Mouse (Mus musculus) heart, embryonic 12.5 days (tissue): ENCODE data around the gene Gm28845. TPM values are rescaled to one million over a fixed set of nuclear protein-coding genes. Genes with fewer than 3 reads are reported as not detected.

Experiments used
- ATAC-seq: fragments of 200-750 bp; cut with Nextera tagmentation; 2 replicates; pipeline ENCODE4 v1.8.0; 2017; ENCODE audit warnings: moderate TSS enrichment, moderate library complexity; ENCODE audit not compliant: insufficient number of reproducible peaks, low FRiP score
- H3K27ac ChIP-seq: fragments of 300-500 bp; sonication (generic); 2 replicates; pipeline ENCODE4 v1.5.1; 2016; ENCODE audit warnings: mild to moderate bottlenecking, moderate library complexity; ENCODE audit not compliant: poor library complexity, severe bottlenecking
- H3K27me3 ChIP-seq: fragments of 300-500 bp; sonication (generic); replicated peaks from 2 replicates; pipeline ENCODE4 v1.6.1; 2016; ENCODE audit warnings: mild to moderate bottlenecking, moderate library complexity
- H3K36me3 ChIP-seq: fragments of 300-500 bp; sonication (generic); 2 replicates; pipeline ENCODE4 v1.6.1; 2016; ENCODE audit warnings: mild to moderate bottlenecking, moderate library complexity
- H3K4me1 ChIP-seq: fragments of 300-500 bp; sonication (generic); replicated peaks from 2 replicates; pipeline ENCODE4 v1.6.1; 2016; ENCODE audit warnings: mild to moderate bottlenecking
- H3K4me2 ChIP-seq: fragments of 300-500 bp; sonication (generic); 2 replicates; pipeline ENCODE4 v1.6.1; 2016; ENCODE audit warnings: mild to moderate bottlenecking, moderate library complexity
- H3K4me3 ChIP-seq: fragments of 300-500 bp; sonication (generic); 2 replicates; pipeline ENCODE4 v1.5.1; 2016; ENCODE audit warnings: mild to moderate bottlenecking
- H3K9ac ChIP-seq: fragments of 300-500 bp; sonication (generic); 2 replicates; pipeline ENCODE4 v1.6.1; 2016; ENCODE audit warnings: mild to moderate bottlenecking, moderate library complexity
- H3K9me3 ChIP-seq: fragments of 300-500 bp; sonication (generic); replicated peaks from 2 replicates; pipeline ENCODE4 v1.6.1; 2016; ENCODE audit warnings: mild to moderate bottlenecking, moderate library complexity
- WGBS: fragments of 180-500 bp; shearing (Covaris S2); methylation state at CpG from one replicate; pipeline ENCODE4 v1.1.7; 2016; 5-methylcytosine and 5-hydroxymethylcytosine counted together
- polyA plus RNA-seq: library from polyadenylated mRNA; unstranded; fragments of >200 nt; fragmentation: Nextera tagmentation; extraction: Ambion mirVana; gene quantifications from 2 replicates; pipeline ENCODE4 v1.2.1, GENCODE M21; 2016

The Gm28845 gene
- not detected in 2 replicates for polyA plus RNA-seq

- H3K9ac ChIP-seq = no peak within 1 kb of the TSS
- H3K36me3 ChIP-seq = no peaks in the 10 kb centered on the region
- H3K27me3 ChIP-seq = no peaks in the 10 kb centered on the region
- no peak within 1 kb of the TSS for H3K27ac ChIP-seq
- 0 out of 2 replicates have a peak, but pooled peaks cover 4% of the 10 kb centered on the region for H3K4me1 ChIP-seq
- 87% methylated on average over 1 of the region's 1 CpGs for WGBS
- no peaks in the 10 kb centered on the region for H3K9me3 ChIP-seq
- no peak within 1 kb of the TSS for H3K4me3 ChIP-seq
- no peak within 1 kb of the TSS for H3K4me2 ChIP-seq
- no peak for ATAC-seq
These were observed at the start of gene Gm28845 for GRCm38 (mm10) chr1:65119438-65119837. Gene Gm28845 (minus strand): TSS chr1:65119558.

DNA sequence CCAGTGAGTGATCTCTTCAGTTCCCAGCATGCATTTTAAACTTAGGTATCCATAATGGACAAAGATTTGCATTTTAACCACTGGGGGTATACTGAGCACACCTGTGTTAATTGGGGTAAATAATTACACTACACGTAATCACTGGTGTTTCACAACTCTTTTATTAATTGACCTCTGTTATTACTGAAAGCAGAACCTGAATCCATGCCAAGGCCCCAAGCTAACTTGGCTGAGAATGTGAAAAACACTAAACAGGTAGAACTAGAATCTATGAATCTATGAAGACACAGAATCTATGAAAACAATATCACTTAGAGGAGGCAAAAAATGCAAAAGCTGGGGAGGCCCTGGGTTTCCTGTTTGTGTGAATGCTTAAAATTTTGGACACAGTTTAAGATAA, 48.1 kb upstream of the Gm28845 start:
- H3K4me3 ChIP-seq = no peak overlapping the region
- 0 out of 2 replicates have a peak, but pooled peaks cover 3% of the 10 kb centered on the region for H3K4me1 ChIP-seq
- H3K4me2 ChIP-seq = no peak overlapping the region
- WGBS = 90% methylated on average over 1 of the region's 1 CpGs
- H3K9ac ChIP-seq = no peak overlapping the region
- no peak overlapping the region for H3K27ac ChIP-seq
- no peaks in the 10 kb centered on the region for H3K9me3 ChIP-seq
- ATAC-seq = no peak
- no peaks in the 10 kb centered on the region for H3K27me3 ChIP-seq
- H3K36me3 ChIP-seq = peaks cover 87% of the 10 kb centered on the region

DNA sequence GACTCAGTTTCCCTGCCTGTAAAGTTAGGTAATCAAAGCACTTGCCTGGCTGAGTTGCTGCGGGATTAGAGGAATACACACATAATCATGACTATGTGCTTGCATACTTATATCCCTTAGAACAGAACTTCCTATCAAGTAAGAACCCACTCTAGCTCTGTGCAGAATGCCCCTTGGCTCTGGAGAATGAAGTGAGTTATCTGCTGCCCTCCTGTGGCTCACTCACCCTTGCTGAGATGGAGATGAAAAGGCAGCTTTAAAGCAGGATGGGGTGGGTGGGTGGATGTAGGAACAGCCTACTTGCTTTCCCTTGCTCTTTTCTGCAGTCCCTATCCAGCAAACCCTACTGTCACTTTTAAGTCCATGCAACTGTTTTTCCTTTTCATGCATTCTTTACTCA, 42.9 kb upstream of the Gm28845 start:
- 0 out of 2 replicates have a peak, but pooled peaks cover 3% of the 10 kb centered on the region for H3K4me1 ChIP-seq
- H3K4me2 ChIP-seq = no peak overlapping the region
- H3K4me3 ChIP-seq = no peak overlapping the region
- no peak for ATAC-seq
- no peak overlapping the region for H3K27ac ChIP-seq
- peaks cover 85% of the 10 kb centered on the region for H3K36me3 ChIP-seq
- no peaks in the 10 kb centered on the region for H3K9me3 ChIP-seq
- WGBS = 95% methylated on average over 1 of the region's 1 CpGs
- H3K9ac ChIP-seq = no peak overlapping the region
- H3K27me3 ChIP-seq = no peaks in the 10 kb centered on the region

DNA sequence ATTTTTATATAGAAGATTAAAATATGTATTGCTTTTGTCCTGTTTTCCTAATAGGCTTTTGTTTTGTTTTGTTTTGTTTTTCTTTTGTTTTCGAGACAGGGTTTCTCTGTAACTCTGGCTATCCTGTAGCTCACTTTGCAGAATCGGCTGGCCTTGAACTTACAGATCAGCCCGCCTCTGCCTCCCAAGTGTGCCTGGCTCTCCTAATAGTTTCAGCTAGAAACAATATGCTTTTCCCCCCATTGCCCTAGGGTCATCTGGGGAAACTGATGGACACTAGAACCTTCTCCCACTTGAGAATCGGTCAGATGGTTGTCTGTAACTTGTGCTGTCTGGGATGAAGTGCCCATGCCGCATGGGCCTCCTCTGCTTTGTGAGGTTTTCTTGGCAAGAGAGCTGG, 36.8 kb upstream of the Gm28845 start:
- Histone ChIP-seq H3K36me3 (peaks cover 31% of the 10 kb centered on the region), H3K27ac (no peak overlapping the region), H3K4me2 (no peak overlapping the region), H3K27me3 (no peaks in the 10 kb centered on the region), H3K4me1 (no peaks in the 10 kb centered on the region), H3K4me3 (no peak overlapping the region), H3K9me3 (no peaks in the 10 kb centered on the region), H3K9ac (no peak overlapping the region)
- 87% methylated on average over 5 of the region's 5 CpGs for WGBS
- no peak for ATAC-seq

DNA sequence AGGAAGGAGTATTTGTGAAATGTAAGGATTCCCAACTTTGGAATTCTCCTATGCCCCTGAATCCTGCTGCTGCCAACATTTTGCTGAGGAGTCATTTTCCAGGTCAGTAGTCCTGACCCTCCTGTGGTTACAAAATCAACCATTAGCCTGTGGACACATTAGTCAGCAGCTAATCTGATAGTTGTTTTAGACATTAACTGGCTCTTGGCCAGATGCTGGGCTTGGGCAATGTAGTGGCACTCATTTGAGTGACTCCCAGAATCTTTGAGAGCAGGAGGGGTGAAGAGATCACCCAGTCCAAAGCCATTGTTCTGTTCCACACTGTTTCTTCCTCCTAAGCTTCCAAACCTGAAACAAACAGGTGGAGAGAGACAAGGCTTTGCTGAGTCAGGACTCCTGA, 35.5 kb upstream of the Gm28845 start:
- no peak overlapping the region for H3K27ac ChIP-seq
- no peak for ATAC-seq
- no peak overlapping the region for H3K4me2 ChIP-seq
- H3K27me3 ChIP-seq = no peaks in the 10 kb centered on the region
- H3K9me3 ChIP-seq = no peaks in the 10 kb centered on the region
- H3K4me3 ChIP-seq = no peak overlapping the region
- peaks cover 18% of the 10 kb centered on the region for H3K36me3 ChIP-seq
- H3K9ac ChIP-seq = no peak overlapping the region
- no peaks in the 10 kb centered on the region for H3K4me1 ChIP-seq

DNA sequence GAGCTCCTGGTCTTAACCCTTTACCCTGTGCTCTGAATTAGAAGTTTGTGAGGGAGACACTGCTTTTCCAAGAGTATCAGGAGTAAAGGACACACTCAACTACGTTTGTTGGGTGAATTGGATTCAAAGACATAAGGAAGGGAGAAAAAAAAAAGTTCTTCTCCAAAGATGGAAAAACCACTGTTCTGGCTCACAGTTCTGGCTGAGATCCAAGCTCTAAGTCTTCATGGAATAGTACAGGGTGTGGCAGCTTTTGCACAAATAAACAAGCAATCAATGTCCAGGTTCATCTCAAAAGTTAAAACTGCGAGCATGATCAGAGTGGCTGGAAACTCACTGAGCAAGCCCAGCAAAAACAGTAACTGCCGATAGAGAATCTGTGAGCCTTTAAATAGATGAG, 28.6 kb upstream of the Gm28845 start:
- ATAC-seq = no peak
- H3K27me3 ChIP-seq = no peaks in the 10 kb centered on the region
- 71% methylated on average over 3 of the region's 3 CpGs for WGBS
- H3K9me3 ChIP-seq = no peaks in the 10 kb centered on the region
- no peak overlapping the region for H3K4me3 ChIP-seq
- no peak overlapping the region for H3K4me2 ChIP-seq
- H3K9ac ChIP-seq = no peak overlapping the region
- H3K27ac ChIP-seq = no peak overlapping the region
- H3K4me1 ChIP-seq = no peaks in the 10 kb centered on the region
- H3K36me3 ChIP-seq = no peaks in the 10 kb centered on the region

GRCm38 (mm10) chr1:65147326-65147725, 28.0 kb upstream of the Gm28845 start:
- ATAC-seq = no peak
- Histone ChIP-seq H3K27me3 (no peaks in the 10 kb centered on the region), H3K9ac (no peak overlapping the region), H3K9me3 (no peaks in the 10 kb centered on the region; the same call in 1 of the 2 replicates), H3K4me2 (no peak overlapping the region), H3K36me3 (no peaks in the 10 kb centered on the region), H3K4me1 (no peaks in the 10 kb centered on the region), H3K4me3 (no peak overlapping the region), H3K27ac (no peak overlapping the region)
- WGBS = 84% methylated on average over 5 of the region's 5 CpGs

- no peak overlapping the region for H3K9ac ChIP-seq
- no peak overlapping the region for H3K27ac ChIP-seq
- ATAC-seq = no peak
- no peak overlapping the region for H3K4me2 ChIP-seq
- no peaks in the 10 kb centered on the region; the same call in 1 of the 2 replicates for H3K9me3 ChIP-seq
- 17% methylated on average over 2 of the region's 2 CpGs for WGBS
- H3K36me3 ChIP-seq = no peaks in the 10 kb centered on the region
- no peak overlapping the region for H3K4me3 ChIP-seq
- no peaks in the 10 kb centered on the region for H3K4me1 ChIP-seq
- no peaks in the 10 kb centered on the region for H3K27me3 ChIP-seq
These were observed 27.2 kb upstream of the Gm28845 start for GRCm38 (mm10) chr1:65146601-65147000.

GRCm38 (mm10) chr1:65144783-65145182, 25.4 kb upstream of the Gm28845 start:
- Histone ChIP-seq H3K4me2 (no peak overlapping the region), H3K9ac (no peak overlapping the region), H3K27ac (no peak overlapping the region), H3K4me1 (no peaks in the 10 kb centered on the region), H3K36me3 (no peaks in the 10 kb centered on the region), H3K9me3 (no peaks in the 10 kb centered on the region; the same call in 1 of the 2 replicates), H3K27me3 (no peaks in the 10 kb centered on the region), H3K4me3 (no peak overlapping the region)
- no peak for ATAC-seq
- WGBS = 81% methylated on average over 2 of the region's 2 CpGs

- Histone ChIP-seq H3K4me1 (no peaks in the 10 kb centered on the region), H3K4me2 (no peak overlapping the region), H3K27me3 (no peaks in the 10 kb centered on the region), H3K9ac (no peak overlapping the region), H3K36me3 (no peaks in the 10 kb centered on the region), H3K9me3 (no peaks in the 10 kb centered on the region; the same call in 1 of the 2 replicates), H3K4me3 (no peak overlapping the region), H3K27ac (no peak overlapping the region)
- 82% methylated on average over 6 of the region's 6 CpGs for WGBS
- ATAC-seq = no peak
These were observed 18.2 kb upstream of the Gm28845 start for GRCm38 (mm10) chr1:65137560-65137959.

DNA sequence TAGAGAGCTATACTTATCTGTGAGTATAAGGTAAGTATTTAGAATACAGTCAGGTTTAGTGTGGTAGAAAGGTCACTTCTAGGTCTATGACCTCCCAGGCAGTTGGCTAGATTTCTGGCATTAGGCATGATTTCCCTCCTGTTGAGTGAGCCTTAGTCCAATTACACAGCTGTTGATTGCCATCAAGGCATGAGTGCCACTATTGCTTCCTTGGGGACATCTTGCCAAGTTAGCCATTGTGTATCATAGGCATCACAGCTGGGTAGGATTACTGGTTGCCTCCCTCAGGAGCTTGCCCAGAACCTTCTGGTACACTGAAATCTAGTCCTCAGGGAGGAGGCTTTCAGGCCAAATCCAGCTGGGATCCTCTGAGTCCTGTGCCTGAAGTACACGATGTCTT, 13.5 kb upstream of the Gm28845 start:
- ATAC-seq = no peak
- 80% methylated on average over 1 of the region's 1 CpGs for WGBS
- Histone ChIP-seq H3K27me3 (no peaks in the 10 kb centered on the region), H3K27ac (no peak overlapping the region), H3K36me3 (no peaks in the 10 kb centered on the region), H3K4me2 (no peak overlapping the region), H3K4me1 (no peaks in the 10 kb centered on the region), H3K9ac (no peak overlapping the region), H3K4me3 (no peak overlapping the region), H3K9me3 (no peaks in the 10 kb centered on the region)

GRCm38 (mm10) chr1:65131671-65132070, 12.3 kb upstream of the Gm28845 start:
- WGBS = 84% methylated on average over 1 of the region's 1 CpGs
- Histone ChIP-seq H3K27ac (no peak overlapping the region), H3K4me2 (no peak overlapping the region), H3K4me3 (no peak overlapping the region), H3K27me3 (no peaks in the 10 kb centered on the region), H3K36me3 (no peaks in the 10 kb centered on the region), H3K4me1 (no peaks in the 10 kb centered on the region), H3K9ac (no peak overlapping the region), H3K9me3 (no peaks in the 10 kb centered on the region)
- no peak for ATAC-seq
